Mouse (Mus musculus): ENCODE data around the gene Zbtb24.

- TF ChIP-seq CTCF (conservative IDR thresholded peaks at IDR 0.05; ENCODE audit: insufficient read depth, insufficient read length, low read depth, low read length) = no peak
- TF ChIP-seq POLR2A (IDR thresholded peaks at IDR 0.05; ENCODE audit: low read depth, low read length) = no peak
Observed at GRCm38 (mm10) chr10:41449684-41450083, 499 bp upstream of the Zbtb24 start.

All from kidney, adult 2 months (tissue).